Mouse (Mus musculus): Measurements from ENCODE around the gene Tor1a. TPM values are rescaled to one million over a fixed set of nuclear protein-coding genes. Genes with fewer than 3 reads are reported as not detected.

The Tor1a gene
- 10 to 100 TPM; 32.5 to 41.6 TPM for total RNA-seq (2021)
- long read RNA-seq, experiment 1, transcript Tor1a-201 (5 exons, 1,401 nt): major isoform, 60 of 73 reads
- long read RNA-seq, experiment 1, partial matches to known transcripts: 0 of 73 reads
- long read RNA-seq, experiment 1, other reads (novel, unspliced or antisense): 5 of 73 reads
- long read RNA-seq, experiment 2, transcript Tor1a-201 (5 exons, 1,401 nt): major isoform, 16 of 19 reads
- long read RNA-seq, experiment 2, partial matches to known transcripts: 0 of 19 reads
- long read RNA-seq, experiment 2, other reads (novel, unspliced or antisense): 2 of 19 reads

- peak; percentile 94 for DNase-seq
Measured at GRCm38 (mm10) chr2:30967352-30968327, at the start of gene Tor1a. Gene Tor1a (minus strand): TSS chr2:30967933.

- no peak for DNase-seq
Measured at GRCm38 (mm10) chr2:31013371-31014120, 45.8 kb upstream of the Tor1a start.

- DNase-seq: no peak
Measured at GRCm38 (mm10) chr2:31007208-31007607, 39.5 kb upstream of the Tor1a start.

GRCm38 (mm10) chr2:31006434-31006833 is 38.7 kb upstream of the Tor1a start:
- DNase-seq: peak in 1 of 2 experiments; percentile 46

GRCm38 (mm10) chr2:31005453-31005852 is 37.7 kb upstream of the Tor1a start:
- no peak for DNase-seq

- DNase-seq: no peak
Measured at GRCm38 (mm10) chr2:31002857-31003256, 35.1 kb upstream of the Tor1a start.

- no peak for DNase-seq
Measured at GRCm38 (mm10) chr2:30998443-30999260, 30.9 kb upstream of the Tor1a start.

GRCm38 (mm10) chr2:30995432-30995996 is 27.8 kb upstream of the Tor1a start:
- DNase-seq: peak; percentile 48 to 65

GRCm38 (mm10) chr2:30994853-30995252 is 27.1 kb upstream of the Tor1a start:
- no peak for DNase-seq

GRCm38 (mm10) chr2:30990221-30990620 is 22.5 kb upstream of the Tor1a start:
- DNase-seq: peak; percentile 66 to 70

- DNase-seq: peak; percentile 91 to 92
Measured at GRCm38 (mm10) chr2:30985111-30986020, 17.6 kb upstream of the Tor1a start.

- DNase-seq: no peak
Measured at GRCm38 (mm10) chr2:30983024-30983423, 15.3 kb upstream of the Tor1a start.

- DNase-seq: peak; percentile 100
Measured at GRCm38 (mm10) chr2:30981790-30982513, 14.2 kb upstream of the Tor1a start, which contains the start of the genes BC005624 and Usp20. Gene BC005624 (minus strand): TSS chr2:30982201. Gene Usp20 (plus strand): TSS chr2:30982279.

- DNase-seq: no peak
Measured at GRCm38 (mm10) chr2:30966826-30967225, 907 bp downstream of the Tor1a start.

GRCm38 (mm10) chr2:30965627-30966026 is 2.1 kb downstream of the Tor1a start:
- no peak for DNase-seq

GRCm38 (mm10) chr2:30962570-30963254 is 5.0 kb downstream of the Tor1a start:
- DNase-seq: peak; percentile 43 to 46

- DNase-seq: peak; percentile 53 to 55
Measured at GRCm38 (mm10) chr2:30959856-30960255, 7.9 kb downstream of the Tor1a start.

GRCm38 (mm10) chr2:30958726-30959125 is 9.0 kb downstream of the Tor1a start:
- DNase-seq: no peak
